Mouse (Mus musculus) limb, embryonic 13.5 days (tissue): Measurements from ENCODE around the gene Bche. TPM values are rescaled to one million over a fixed set of nuclear protein-coding genes. Genes with fewer than 3 reads are reported as not detected.

Experiments
- ATAC-seq: fragments of 200-750 bp; cut with Nextera tagmentation; 2 replicates; pipeline ENCODE4 v1.8.0; 2017; ENCODE audit warnings: low read depth, moderate number of reproducible peaks, moderate TSS enrichment; ENCODE audit not compliant: low FRiP score
- H3K27ac ChIP-seq: fragments of 300-500 bp; sonication (generic); 2 replicates; pipeline ENCODE4 v1.5.1; 2015; ENCODE audit warnings: inconsistent platforms, mild to moderate bottlenecking, moderate library complexity
- H3K27me3 ChIP-seq: fragments of 300-500 bp; sonication (generic); 2 replicates; pipeline ENCODE4 v1.6.1; 2015; ENCODE audit warnings: mild to moderate bottlenecking, inconsistent platforms
- H3K36me3 ChIP-seq: fragments of 300-500 bp; sonication (generic); 2 replicates; pipeline ENCODE4 v1.6.1; 2015; ENCODE audit warnings: inconsistent platforms, mild to moderate bottlenecking, moderate library complexity
- H3K4me1 ChIP-seq: fragments of 300-500 bp; sonication (generic); 2 replicates; pipeline ENCODE4 v1.6.1; 2015; ENCODE audit warnings: inconsistent platforms
- H3K4me2 ChIP-seq: fragments of 300-500 bp; sonication (generic); replicated peaks from 2 replicates; pipeline ENCODE4 v1.6.1; 2015; ENCODE audit warnings: inconsistent platforms, mild to moderate bottlenecking, moderate library complexity
- H3K4me3 ChIP-seq: fragments of 300-500 bp; sonication (generic); 2 replicates; pipeline ENCODE4 v1.5.1; 2015; ENCODE audit warnings: moderate library complexity, mild to moderate bottlenecking, inconsistent platforms
- H3K9ac ChIP-seq: fragments of 300-500 bp; sonication (generic); 2 replicates; pipeline ENCODE4 v1.6.1; 2015; ENCODE audit warnings: mild to moderate bottlenecking, inconsistent platforms
- H3K9me3 ChIP-seq: fragments of 300-500 bp; sonication (generic); 2 replicates; pipeline ENCODE4 v1.6.1; 2016; ENCODE audit warnings: inconsistent platforms
- WGBS: fragments of 180-500 bp; shearing (Covaris S2); methylation state at CpG from one replicate; pipeline ENCODE4 v1.1.7; 2015; 5-methylcytosine and 5-hydroxymethylcytosine counted together
- polyA plus RNA-seq: library from polyadenylated mRNA; unstranded; fragments of >200 nt; fragmentation: Nextera tagmentation; extraction: Ambion mirVana; gene quantifications from 2 replicates; pipeline ENCODE4 v1.2.1, GENCODE M21; 2015

Bche gene
- polyA plus RNA-seq: 2.3 and 2.6 TPM in 2 replicates

DNA sequence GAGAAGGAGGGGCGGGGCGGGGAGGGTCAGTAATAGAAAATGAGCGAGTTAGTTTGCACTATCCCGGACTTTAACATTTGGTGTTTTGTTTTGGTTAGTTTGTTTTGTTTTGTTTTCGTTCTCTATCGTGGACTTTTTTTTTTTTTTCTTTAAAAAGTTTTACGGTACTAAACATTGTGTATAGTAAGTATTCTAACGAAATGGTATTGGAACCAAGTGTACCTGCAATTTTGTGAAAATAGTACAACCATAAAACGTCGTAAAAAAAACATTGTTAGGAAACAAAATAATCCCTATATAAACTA, at the start of gene Bche:
Gene Bche, minus strand, starts transcription at position 6 of the 305 bp plus-strand sequence.
- Histone ChIP-seq H3K36me3 (no peaks in the 10 kb centered on the region), H3K9me3 (no peaks in the 10 kb centered on the region), H3K4me2 (peak within 1 kb of the TSS; percentile 69), H3K4me3 (peak within 1 kb of the TSS; percentile 48), H3K4me1 (no peaks in the 10 kb centered on the region), H3K9ac (peak within 1 kb of the TSS; percentile 66), H3K27me3 (no peaks in the 10 kb centered on the region), H3K27ac (no peak within 1 kb of the TSS)
- ATAC-seq: no peak
- 15% methylated on average over 10 of the region's 10 CpGs for WGBS

DNA sequence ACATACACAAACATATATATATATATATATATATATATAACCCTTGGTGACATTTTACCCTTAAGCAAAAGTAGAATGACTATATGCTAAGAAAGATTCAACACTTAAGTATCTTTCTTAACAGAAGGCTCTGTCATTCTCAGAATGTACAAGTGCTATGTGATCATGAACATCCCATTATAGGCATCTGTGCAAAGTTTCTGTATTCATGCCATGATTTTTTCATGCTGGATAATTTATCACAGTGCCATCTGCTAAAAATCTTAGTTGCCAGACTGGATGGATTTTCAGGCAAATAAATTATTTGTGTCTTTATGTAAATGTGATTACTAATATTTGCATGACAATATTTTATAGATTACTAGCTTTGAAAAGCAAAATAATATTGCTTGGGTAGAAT, 33.8 kb upstream of the Bche start:
- H3K36me3 ChIP-seq: no peaks in the 10 kb centered on the region
- H3K4me2 ChIP-seq: no peak overlapping the region
- no peak for ATAC-seq
- no peaks in the 10 kb centered on the region for H3K9me3 ChIP-seq
- H3K4me3 ChIP-seq: no peak overlapping the region
- no peaks in the 10 kb centered on the region for H3K4me1 ChIP-seq
- no peaks in the 10 kb centered on the region for H3K27me3 ChIP-seq
- no peak overlapping the region for H3K27ac ChIP-seq
- no peak overlapping the region for H3K9ac ChIP-seq

DNA sequence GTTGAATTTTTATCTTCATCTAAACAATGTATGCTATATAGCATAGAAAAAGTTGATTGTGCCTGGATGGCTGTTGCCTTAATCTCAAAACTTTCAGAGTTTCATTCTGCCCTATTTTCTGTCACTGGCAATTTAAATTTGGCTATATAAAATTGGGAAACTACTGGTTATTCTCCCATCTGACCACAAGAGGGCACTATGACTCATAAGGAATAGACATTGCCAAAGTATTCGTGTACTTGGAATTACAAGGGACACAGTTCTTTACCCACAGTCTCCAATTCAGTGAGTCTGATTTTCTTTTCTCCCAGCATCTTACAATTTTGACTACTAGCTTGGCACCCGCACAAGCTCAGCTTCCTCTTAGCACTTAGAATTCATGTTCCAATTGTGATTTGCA, 23.5 kb upstream of the Bche start:
- 34% methylated on average over 2 of the region's 2 CpGs for WGBS
- H3K27ac ChIP-seq: no peak overlapping the region
- H3K4me2 ChIP-seq: no peak overlapping the region
- H3K36me3 ChIP-seq: no peaks in the 10 kb centered on the region
- no peaks in the 10 kb centered on the region for H3K4me1 ChIP-seq
- no peaks in the 10 kb centered on the region for H3K9me3 ChIP-seq
- no peak for ATAC-seq
- H3K4me3 ChIP-seq: no peak overlapping the region
- H3K27me3 ChIP-seq: no peaks in the 10 kb centered on the region
- no peak overlapping the region for H3K9ac ChIP-seq

DNA sequence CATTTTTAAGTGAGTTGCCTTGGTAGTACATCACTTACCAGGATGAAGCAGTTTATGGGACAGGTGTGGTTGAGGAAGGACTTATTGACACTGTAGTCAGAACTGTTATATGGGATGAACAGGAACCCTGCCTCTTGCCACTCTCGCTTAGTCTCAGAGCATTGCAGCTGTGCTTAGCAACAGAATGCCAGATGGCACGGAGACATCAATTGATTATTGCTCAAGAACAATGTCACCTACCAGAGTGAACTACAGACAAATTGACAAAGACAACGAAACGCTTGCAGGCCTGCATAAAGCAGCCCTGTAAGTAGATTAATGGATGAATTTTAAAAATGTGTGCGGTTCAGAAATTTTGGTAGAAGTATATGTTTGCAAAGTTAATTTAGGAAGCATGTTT, 21.3 kb upstream of the Bche start:
- no peaks in the 10 kb centered on the region for H3K4me1 ChIP-seq
- no peak for ATAC-seq
- H3K27me3 ChIP-seq: no peaks in the 10 kb centered on the region
- no peak overlapping the region for H3K27ac ChIP-seq
- no peaks in the 10 kb centered on the region for H3K9me3 ChIP-seq
- H3K4me3 ChIP-seq: no peak overlapping the region
- WGBS: 73% methylated on average over 5 of the region's 5 CpGs
- no peak overlapping the region for H3K9ac ChIP-seq
- H3K36me3 ChIP-seq: no peaks in the 10 kb centered on the region
- H3K4me2 ChIP-seq: no peak overlapping the region

DNA sequence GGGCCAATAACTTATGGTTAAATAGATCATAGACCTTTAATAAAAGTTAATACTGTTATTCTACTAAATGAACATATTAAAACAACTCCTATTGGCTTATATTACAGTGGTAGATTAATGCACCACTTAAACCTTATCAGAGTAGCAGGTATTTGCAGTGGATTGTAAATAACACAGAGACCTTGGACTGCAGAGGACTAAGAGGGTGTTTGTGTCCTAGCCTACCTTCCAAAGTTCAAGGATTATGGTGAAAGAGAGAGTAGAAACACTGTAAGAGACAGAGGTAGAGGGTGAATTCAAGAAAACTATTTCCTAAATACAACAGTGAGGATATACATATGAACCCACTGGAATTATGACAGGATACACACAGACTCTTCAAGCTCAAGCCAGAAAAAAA, 17.5 kb upstream of the Bche start:
- Histone ChIP-seq H3K4me2 (no peak overlapping the region), H3K9ac (no peak overlapping the region), H3K4me1 (no peaks in the 10 kb centered on the region), H3K4me3 (no peak overlapping the region), H3K9me3 (no peaks in the 10 kb centered on the region), H3K27ac (no peak overlapping the region), H3K27me3 (no peaks in the 10 kb centered on the region), H3K36me3 (no peaks in the 10 kb centered on the region)
- no peak for ATAC-seq

DNA sequence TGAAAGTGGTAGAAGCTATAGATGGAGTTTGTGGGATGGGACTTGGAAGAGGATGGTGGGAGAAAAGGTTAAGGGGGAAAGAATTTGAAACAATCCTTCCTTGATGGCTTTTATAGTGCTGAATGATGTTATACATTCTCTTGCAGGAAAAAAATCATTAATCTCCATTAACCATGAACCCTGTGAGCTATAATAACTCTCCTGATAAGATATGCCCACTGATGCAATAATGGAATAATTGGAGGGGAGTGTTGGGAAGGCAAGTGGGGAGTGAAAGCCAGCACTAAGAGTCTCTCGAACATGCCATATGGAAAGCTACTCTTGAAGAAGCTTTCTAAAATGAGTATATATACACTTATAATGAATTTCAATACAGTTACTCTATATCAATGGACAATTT, 16.7 kb upstream of the Bche start:
- 85% methylated on average over 1 of the region's 1 CpGs for WGBS
- H3K4me1 ChIP-seq: no peaks in the 10 kb centered on the region
- no peak overlapping the region for H3K9ac ChIP-seq
- ATAC-seq: no peak
- no peak overlapping the region for H3K4me2 ChIP-seq
- H3K4me3 ChIP-seq: no peak overlapping the region
- H3K9me3 ChIP-seq: no peaks in the 10 kb centered on the region
- H3K36me3 ChIP-seq: no peaks in the 10 kb centered on the region
- no peaks in the 10 kb centered on the region for H3K27me3 ChIP-seq
- H3K27ac ChIP-seq: no peak overlapping the region

DNA sequence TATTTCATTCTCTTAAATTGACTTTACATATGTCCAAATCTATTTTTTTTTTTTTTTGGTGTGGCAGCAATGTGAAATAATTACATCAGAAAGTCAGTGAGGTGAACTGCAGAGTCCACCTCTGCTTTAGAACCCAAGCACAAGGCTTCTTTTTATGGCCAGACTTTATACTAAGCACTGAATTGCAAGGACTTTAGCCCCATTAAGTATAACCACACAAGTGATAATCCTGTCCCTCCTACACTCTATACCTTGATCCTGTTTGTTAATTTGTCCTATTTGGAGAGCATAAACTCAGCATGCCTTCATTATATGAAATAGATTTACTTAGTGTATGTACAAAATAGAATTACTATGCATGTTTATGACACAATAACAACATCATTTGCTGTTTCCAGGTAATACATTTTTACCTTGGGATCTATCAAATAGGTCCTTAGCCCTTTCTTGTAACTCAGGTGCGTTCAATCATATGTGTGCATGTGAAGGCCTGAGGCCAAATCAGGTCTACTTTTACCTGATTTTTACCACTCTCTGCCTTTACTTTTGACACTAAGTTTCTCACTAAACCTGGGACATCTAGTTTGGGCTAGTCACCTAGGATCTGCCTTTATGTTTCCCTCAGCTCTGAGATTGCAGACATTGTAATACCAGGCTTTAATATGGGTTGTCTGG, 9.5 kb upstream of the Bche start:
- Histone ChIP-seq H3K9me3 (no peaks in the 10 kb centered on the region), H3K4me1 (no peaks in the 10 kb centered on the region), H3K27me3 (no peaks in the 10 kb centered on the region), H3K36me3 (no peaks in the 10 kb centered on the region), H3K4me2 (no peak overlapping the region), H3K4me3 (no peak overlapping the region), H3K27ac (no peak overlapping the region), H3K9ac (no peak overlapping the region)
- no peak for ATAC-seq
- WGBS: 84% methylated on average over 1 of the region's 1 CpGs

DNA sequence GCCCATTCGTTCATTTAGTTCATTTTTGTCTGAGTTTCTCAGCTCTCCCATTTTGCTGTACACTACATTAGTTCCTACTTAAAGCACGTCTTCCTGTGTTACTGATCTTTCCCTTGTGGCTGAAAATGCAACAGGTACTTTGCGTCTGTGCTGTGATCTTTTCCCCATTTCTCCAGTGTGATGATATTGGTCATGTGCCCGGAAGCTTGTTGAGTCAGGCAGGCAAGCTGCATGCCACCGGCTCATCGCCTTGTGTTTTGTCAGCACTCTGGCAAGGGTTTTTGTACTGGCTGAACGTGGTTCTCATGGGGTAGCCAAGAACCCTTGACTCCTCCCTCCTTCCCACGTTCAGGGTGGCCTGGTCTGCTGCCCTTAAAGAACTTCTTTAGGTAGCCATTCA, 1.7 kb upstream of the Bche start:
- WGBS: 77% methylated on average over 8 of the region's 8 CpGs
- Histone ChIP-seq H3K4me1 (no peaks in the 10 kb centered on the region), H3K27ac (no peak overlapping the region), H3K9me3 (no peaks in the 10 kb centered on the region), H3K36me3 (no peaks in the 10 kb centered on the region), H3K9ac (no peak overlapping the region), H3K4me3 (no peak overlapping the region), H3K4me2 (no peak overlapping the region), H3K27me3 (no peaks in the 10 kb centered on the region)
- no peak for ATAC-seq

DNA sequence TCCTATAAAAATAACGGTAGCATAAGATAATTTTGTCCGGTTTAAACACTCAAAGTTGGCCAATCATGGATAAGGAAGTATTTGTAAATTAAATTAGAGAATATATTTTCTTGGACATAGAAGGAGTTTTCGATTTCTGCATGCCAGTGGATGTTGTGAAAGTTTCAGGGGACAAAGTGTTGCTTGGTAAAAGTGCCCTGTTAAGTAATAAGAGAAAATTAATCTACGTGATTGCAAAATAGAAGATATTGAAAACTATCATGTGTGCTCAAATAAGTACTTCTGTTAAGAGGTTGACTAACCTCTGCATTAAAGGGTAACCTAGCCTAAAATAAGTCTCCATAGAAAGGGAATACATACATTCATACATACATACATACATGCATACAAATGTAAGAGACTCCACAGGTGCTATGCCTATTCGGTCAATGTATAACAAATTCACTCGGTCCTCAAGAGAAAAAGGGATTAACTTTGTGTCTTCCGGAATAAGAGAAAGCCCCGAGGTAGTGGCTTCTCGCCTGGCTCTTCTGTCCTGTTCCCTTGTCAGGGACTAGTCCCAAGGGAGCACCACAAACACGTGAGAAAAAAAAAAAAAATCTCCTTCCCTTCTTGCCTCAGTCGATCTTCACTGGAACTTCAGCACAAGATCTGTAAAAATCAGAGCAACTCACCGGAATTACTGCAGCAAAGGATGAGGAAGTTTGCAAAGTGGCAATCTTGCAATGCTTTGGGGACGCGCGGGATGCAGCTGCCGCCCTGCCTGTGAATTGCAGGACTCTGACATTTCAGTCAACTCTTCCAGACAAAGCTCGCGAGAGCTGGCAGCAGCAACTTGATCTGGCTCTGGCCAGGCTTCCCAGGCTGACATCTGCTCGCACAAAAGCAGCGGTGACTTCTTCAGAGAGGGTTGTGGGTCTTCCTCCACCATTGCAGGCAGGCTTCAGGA, 480 bp downstream of the Bche start:
- Histone ChIP-seq H3K4me3 (peak overlapping the region; percentile 48), H3K4me1 (no peaks in the 10 kb centered on the region), H3K36me3 (no peaks in the 10 kb centered on the region), H3K4me2 (peak overlapping the region; percentile 69), H3K9ac (peak overlapping the region; percentile 66), H3K27ac (no peak overlapping the region), H3K27me3 (no peaks in the 10 kb centered on the region), H3K9me3 (no peaks in the 10 kb centered on the region)
- ATAC-seq: peak; percentile 94
- WGBS: 21% methylated on average over 20 of the region's 20 CpGs

DNA sequence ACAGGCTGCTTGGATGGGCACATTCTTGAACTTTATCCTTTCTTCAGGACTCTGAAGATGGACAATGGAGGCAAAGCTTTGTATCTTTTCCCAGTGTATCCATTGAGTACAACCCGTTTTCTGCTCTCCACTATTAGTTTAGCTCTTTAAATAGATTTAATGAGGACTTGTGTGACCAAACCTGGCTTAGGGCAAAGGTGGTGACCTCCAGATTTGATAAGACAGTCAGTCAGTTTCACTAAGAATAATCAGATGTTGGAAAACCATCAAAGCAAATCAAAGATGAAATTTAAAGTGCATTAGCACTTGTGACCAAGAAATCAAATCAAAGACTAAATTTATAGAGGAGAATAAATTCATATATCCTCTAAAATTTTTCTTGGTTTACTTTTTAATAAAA, 1.7 kb downstream of the Bche start:
- Histone ChIP-seq H3K27me3 (no peaks in the 10 kb centered on the region), H3K4me2 (no peak overlapping the region), H3K4me3 (no peak overlapping the region), H3K36me3 (no peaks in the 10 kb centered on the region), H3K4me1 (no peaks in the 10 kb centered on the region), H3K9me3 (no peaks in the 10 kb centered on the region), H3K9ac (no peak overlapping the region), H3K27ac (no peak overlapping the region)
- no peak for ATAC-seq
- WGBS: 38% methylated on average over 1 of the region's 1 CpGs

DNA sequence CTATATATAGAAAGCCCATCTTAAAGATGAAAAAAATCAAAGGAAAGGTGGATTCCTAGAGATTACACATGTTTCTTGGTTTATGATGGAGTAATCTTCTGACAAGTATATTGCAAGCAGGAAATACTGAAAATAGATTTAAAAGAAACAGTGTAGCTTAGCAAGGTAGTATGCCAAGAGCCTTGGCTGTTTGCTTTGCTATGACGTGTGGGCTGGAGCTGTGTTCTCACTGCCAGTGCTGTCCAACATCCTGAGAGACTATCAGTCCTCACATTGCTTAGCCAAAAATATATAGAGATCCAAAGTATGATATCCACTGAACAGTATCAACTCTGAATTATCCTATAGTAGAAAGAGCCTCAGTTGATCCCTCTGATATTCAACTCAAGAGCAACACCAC, 9.3 kb downstream of the Bche start:
- WGBS: 85% methylated on average over 1 of the region's 1 CpGs
- Histone ChIP-seq H3K9me3 (no peaks in the 10 kb centered on the region), H3K27me3 (no peaks in the 10 kb centered on the region), H3K36me3 (no peaks in the 10 kb centered on the region), H3K9ac (no peak overlapping the region), H3K4me2 (no peak overlapping the region), H3K27ac (no peak overlapping the region), H3K4me1 (no peaks in the 10 kb centered on the region), H3K4me3 (no peak overlapping the region)
- no peak for ATAC-seq

DNA sequence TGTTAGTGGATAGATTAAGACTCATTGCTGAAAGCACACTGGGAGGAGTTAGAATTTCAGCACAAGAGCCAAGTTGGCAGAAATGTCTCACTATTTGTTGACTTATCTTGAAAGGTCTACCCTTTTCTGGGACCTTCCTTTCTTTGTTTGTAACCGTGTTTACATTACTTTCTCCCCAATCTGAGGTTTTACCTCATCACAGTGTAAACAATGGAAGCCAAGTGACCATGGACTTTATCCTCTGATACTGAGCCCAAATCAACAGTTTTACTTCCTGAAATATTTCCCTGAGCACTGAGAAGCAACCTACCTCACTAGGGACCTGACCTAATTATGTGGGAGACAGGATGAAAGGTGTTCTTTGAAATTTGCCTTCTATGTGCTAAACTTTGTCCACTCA, 34.9 kb downstream of the Bche start:
- Histone ChIP-seq H3K9ac (no peak overlapping the region), H3K36me3 (no peaks in the 10 kb centered on the region), H3K9me3 (no peaks in the 10 kb centered on the region), H3K27ac (no peak overlapping the region), H3K4me2 (no peak overlapping the region), H3K27me3 (no peaks in the 10 kb centered on the region), H3K4me1 (no peaks in the 10 kb centered on the region), H3K4me3 (no peak overlapping the region)
- no peak for ATAC-seq
- 85% methylated on average over 1 of the region's 1 CpGs for WGBS

DNA sequence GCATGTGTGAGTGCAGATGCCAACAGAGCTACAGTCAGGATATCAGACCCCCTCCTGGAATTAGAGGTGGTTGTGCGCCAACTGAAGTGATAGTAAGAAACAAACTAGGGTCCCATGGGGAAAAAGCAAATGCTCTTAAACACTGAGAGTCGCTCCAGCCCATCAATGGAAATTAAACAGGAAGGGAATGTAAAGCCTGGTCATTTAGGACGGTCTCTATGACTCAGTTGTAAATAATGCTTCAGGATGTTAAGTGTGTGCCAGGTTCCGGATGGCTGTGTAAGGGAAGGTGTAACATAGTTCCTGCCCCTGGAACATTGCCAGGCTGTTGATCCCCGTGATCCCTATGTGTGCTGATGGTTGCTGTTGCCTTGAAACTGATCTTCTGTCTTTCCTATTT, 40.0 kb downstream of the Bche start:
- ATAC-seq: no peak
- Histone ChIP-seq H3K4me3 (no peak overlapping the region), H3K27me3 (no peaks in the 10 kb centered on the region), H3K27ac (no peak overlapping the region), H3K9ac (no peak overlapping the region), H3K36me3 (no peaks in the 10 kb centered on the region), H3K4me2 (no peak overlapping the region), H3K4me1 (no peaks in the 10 kb centered on the region), H3K9me3 (no peaks in the 10 kb centered on the region)
- WGBS: 71% methylated on average over 5 of the region's 5 CpGs
